Mouse (Mus musculus) C2C12 (cell line): ENCODE data around the gene Olfr324.

ENCODE experiments used
- CEBPB ChIP-seq: IDR thresholded peaks from one replicate; pipeline ENCODE4 v1.6.1; 2011; ENCODE audit warnings: low read depth, mild to moderate bottlenecking, control low read depth, moderate library complexity
- CTCF ChIP-seq: IDR thresholded peaks from one replicate; pipeline ENCODE4 v1.5.1; 2011; ENCODE audit not compliant: control insufficient read depth, insufficient read depth, insufficient read length
- FOSL1 ChIP-seq: IDR thresholded peaks from one replicate; pipeline ENCODE4 v1.8.0; 2011; ENCODE audit warnings: mild to moderate bottlenecking, low read length; ENCODE audit not compliant: poor library complexity, insufficient read depth, severe bottlenecking
- MAX ChIP-seq: IDR thresholded peaks from one replicate; pipeline ENCODE4 v1.6.1; 2011; ENCODE audit warnings: mild to moderate bottlenecking, control low read depth
- MYOD1 ChIP-seq: IDR thresholded peaks from one replicate; pipeline ENCODE4 v1.6.1; 2011; ENCODE audit warnings: low read depth; ENCODE audit not compliant: control insufficient read depth, insufficient read length
- USF1 ChIP-seq: IDR thresholded peaks from one replicate; pipeline ENCODE4 v1.6.1; 2011; ENCODE audit warnings: low read depth, mild to moderate bottlenecking, control low read depth, moderate library complexity

GRCm38 (mm10) chr11:58604688-58605087, 9.8 kb downstream of the Olfr324 start:
- TF ChIP-seq CTCF (no peak), USF1 (no peak), MAX (no peak), CEBPB (no peak), MYOD1 (no peak), FOSL1 (no peak)
